Mouse (Mus musculus): ENCODE data around the gene Sgms1.

DNA sequence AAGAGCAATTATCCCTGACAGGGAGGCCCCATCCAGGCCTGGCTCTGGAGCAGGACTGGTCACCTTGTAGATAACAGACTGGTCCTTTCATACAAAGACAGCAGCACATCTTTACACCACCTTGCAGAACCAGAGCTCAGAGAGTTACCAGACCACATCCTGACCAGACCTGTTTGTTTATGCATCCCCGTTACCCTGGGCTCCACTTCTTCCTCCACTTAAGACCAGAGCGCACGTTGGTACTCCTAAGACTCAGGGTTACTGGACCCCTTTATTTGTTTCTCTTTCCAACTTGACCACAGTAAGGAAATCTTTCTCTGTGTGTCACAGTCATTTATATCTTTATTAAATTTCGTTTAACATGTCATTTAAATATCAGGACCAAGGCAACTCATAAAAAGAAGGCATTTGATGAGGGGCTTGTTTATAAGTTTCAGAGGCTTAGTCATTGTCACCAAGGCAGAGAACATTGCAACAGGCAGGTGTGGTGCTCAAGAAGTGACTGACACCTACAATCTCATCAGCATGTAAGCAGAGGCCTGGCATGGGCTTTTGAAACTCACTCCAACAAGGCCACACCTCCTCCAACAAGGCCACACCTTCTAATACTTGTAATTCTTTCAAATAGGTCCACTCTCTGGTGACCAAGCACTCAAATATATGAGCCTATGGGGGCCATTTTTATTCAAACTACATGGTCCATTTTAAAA lies 132.7 kb downstream of the Sgms1 start:
- no peak for TF ChIP-seq CTCF (IDR thresholded peaks at IDR 0.05; ENCODE audit: control insufficient read depth, insufficient read depth, insufficient read length)
- no peak for TF ChIP-seq USF1 (IDR thresholded peaks at IDR 0.05; ENCODE audit: low read depth)
- no peak for TF ChIP-seq CEBPB (IDR thresholded peaks at IDR 0.05; ENCODE audit: low read depth)
- TF ChIP-seq MYOD1 (IDR thresholded peaks at IDR 0.05; ENCODE audit: control insufficient read depth, insufficient read length, low read depth): no peak
- TF ChIP-seq MYOG (IDR thresholded peaks at IDR 0.05; ENCODE audit: control insufficient read depth, extremely low read depth, insufficient read length): no peak

Data from C2C12 (cell line).